Mouse (Mus musculus): ENCODE data around the gene Sox10.

- TF ChIP-seq CTCF (IDR thresholded peaks at IDR 0.05; ENCODE audit: borderline replicate concordance, extremely low read depth, insufficient read depth, insufficient read length), result no peak
- no peak for TF ChIP-seq POLR2A (IDR thresholded peaks at IDR 0.05; ENCODE audit: borderline replicate concordance, extremely low read depth, insufficient read depth, insufficient read length, poor library complexity, severe bottlenecking)
These were observed 21.7 kb downstream of the Sox10 start for GRCm38 (mm10) chr15:79143316-79143715.
